Mouse (Mus musculus) neural tube, embryonic 12.5 days (tissue): ENCODE measurements around the gene Cdh18. TPM values are rescaled to one million over a fixed set of nuclear protein-coding genes. Genes with fewer than 3 reads are reported as not detected.
A peak's percentile ranks its signal among the peaks of the same experiment; 100 is the strongest.

Source experiments
- ATAC-seq: fragments of 200-750 bp; cut with Nextera tagmentation; 2 replicates; pipeline ENCODE4 v1.8.0; 2017; ENCODE audit warnings: low read depth, mild to moderate bottlenecking, moderate TSS enrichment, moderate library complexity; ENCODE audit not compliant: low FRiP score
- H3K27ac ChIP-seq: fragments of 300-500 bp; sonication (generic); 2 replicates; pipeline ENCODE4 v1.5.1; 2016
- H3K27me3 ChIP-seq: fragments of 300-500 bp; sonication (generic); replicated peaks from 2 replicates; pipeline ENCODE4 v1.6.1; 2016; ENCODE audit warnings: mild to moderate bottlenecking
- H3K36me3 ChIP-seq: fragments of 300-500 bp; sonication (generic); 2 replicates; pipeline ENCODE4 v1.6.1; 2016; ENCODE audit warnings: mild to moderate bottlenecking
- H3K4me1 ChIP-seq: fragments of 300-500 bp; sonication (generic); 2 replicates; pipeline ENCODE4 v1.6.1; 2016
- H3K4me2 ChIP-seq: fragments of 300-500 bp; sonication (generic); replicated peaks from 2 replicates; pipeline ENCODE4 v1.6.1; 2016; ENCODE audit warnings: mild to moderate bottlenecking
- H3K4me3 ChIP-seq: fragments of 300-500 bp; sonication (generic); 2 replicates; pipeline ENCODE4 v1.5.1; 2016
- H3K9ac ChIP-seq: fragments of 300-500 bp; sonication (generic); 2 replicates; pipeline ENCODE4 v1.6.1; 2016; ENCODE audit warnings: mild to moderate bottlenecking
- H3K9me3 ChIP-seq: fragments of 300-500 bp; sonication (generic); 2 replicates; pipeline ENCODE4 v1.6.1; 2016; ENCODE audit warnings: mild to moderate bottlenecking
- WGBS: fragments of 180-500 bp; shearing (Covaris S2); methylation state at CpG from one replicate; pipeline ENCODE4 v1.1.7; 2016; 5-methylcytosine and 5-hydroxymethylcytosine counted together
- polyA plus RNA-seq: library from polyadenylated mRNA; unstranded; fragments of >200 nt; fragmentation: Nextera tagmentation; extraction: Ambion mirVana; gene quantifications from 2 replicates; pipeline ENCODE4 v1.2.1, GENCODE M21; 2016

Gene Cdh18
- polyA plus RNA-seq, 1 experiment from 2014 or later, result 2.3 TPM

- no peak overlapping the region for H3K4me2 ChIP-seq
- ATAC-seq, result no peak
- H3K9me3 ChIP-seq, result no peaks in the 10 kb centered on the region
- H3K36me3 ChIP-seq, result no peaks in the 10 kb centered on the region
- whole genome bisulfite sequencing, result 84% methylated on average over 3 of the region's 3 CpGs
- no peak overlapping the region for H3K27ac ChIP-seq
- H3K27me3 ChIP-seq, result no peaks in the 10 kb centered on the region
- H3K4me1 ChIP-seq, result no peaks in the 10 kb centered on the region
- no peak overlapping the region for H3K4me3 ChIP-seq
- no peak overlapping the region for H3K9ac ChIP-seq
Observed at GRCm38 (mm10) chr15:23420010-23420409, 871.2 kb downstream of the Cdh18 start.

DNA sequence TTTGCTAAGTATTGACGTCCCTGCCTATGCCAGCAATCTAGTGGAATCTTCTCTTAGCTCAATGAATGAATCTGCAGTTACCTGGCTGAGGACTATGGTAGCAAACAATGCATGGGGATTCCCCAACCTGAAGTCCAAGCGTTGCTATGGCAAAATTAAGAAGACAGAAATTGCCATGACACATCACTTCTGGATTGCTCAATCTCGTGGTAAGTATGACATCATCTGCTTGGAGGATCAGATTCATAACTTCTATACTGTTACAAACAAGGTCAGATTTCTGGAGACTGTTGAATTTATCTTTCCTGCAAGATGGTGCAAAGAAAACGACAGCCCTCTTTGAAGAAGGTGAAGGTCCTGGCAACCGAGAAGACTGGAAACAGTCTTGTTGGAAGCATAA is 881.2 kb downstream of the Cdh18 start:
- Histone ChIP-seq H3K9me3 (no peaks in the 10 kb centered on the region), H3K27me3 (no peaks in the 10 kb centered on the region), H3K9ac (no peak overlapping the region), H3K4me2 (no peak overlapping the region), H3K27ac (no peak overlapping the region), H3K36me3 (no peaks in the 10 kb centered on the region), H3K4me3 (no peak overlapping the region), H3K4me1 (no peaks in the 10 kb centered on the region)
- WGBS, result 85% methylated on average over 5 of the region's 5 CpGs
- no peak for ATAC-seq

GRCm38 (mm10) chr15:23448542-23448941 is 899.7 kb downstream of the Cdh18 start:
- Histone ChIP-seq H3K4me3 (no peak overlapping the region), H3K4me1 (no peaks in the 10 kb centered on the region), H3K36me3 (no peaks in the 10 kb centered on the region), H3K9me3 (no peaks in the 10 kb centered on the region), H3K27me3 (no peaks in the 10 kb centered on the region), H3K4me2 (no peak overlapping the region), H3K9ac (no peak overlapping the region), H3K27ac (no peak overlapping the region)
- WGBS, result 70% methylated on average over 1 of the region's 1 CpGs
- no peak for ATAC-seq

DNA sequence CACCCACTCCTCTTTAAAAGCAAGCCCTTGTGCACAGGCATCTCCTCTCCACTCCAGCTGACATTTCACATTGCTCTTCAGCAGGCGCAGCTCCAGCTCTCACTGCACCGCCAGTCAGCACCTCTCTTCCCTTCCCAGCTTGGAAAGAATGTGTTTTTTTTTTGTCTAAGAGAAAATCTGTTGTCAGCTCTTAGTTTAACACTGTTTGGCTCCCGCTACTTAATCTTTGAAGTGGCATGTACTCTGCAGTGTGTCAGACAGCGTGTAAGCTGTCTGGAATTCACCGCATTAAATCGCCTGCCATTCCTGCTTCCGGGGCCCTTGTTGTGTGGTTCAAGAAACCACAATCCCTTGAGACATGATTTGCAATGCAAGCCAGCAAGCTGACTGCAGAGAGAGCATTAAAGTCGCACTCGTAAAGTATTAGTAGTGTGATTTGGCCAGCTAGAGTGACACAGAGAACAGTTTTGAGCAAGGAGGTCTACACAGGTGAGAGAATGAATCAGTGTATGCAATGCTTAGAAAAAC is 903.3 kb downstream of the Cdh18 start:
- Histone ChIP-seq H3K4me1 (no peaks in the 10 kb centered on the region), H3K36me3 (no peaks in the 10 kb centered on the region), H3K4me3 (no peak overlapping the region), H3K27me3 (no peaks in the 10 kb centered on the region), H3K9ac (no peak overlapping the region), H3K4me2 (peak overlapping the region; percentile 21), H3K27ac (no peak overlapping the region), H3K9me3 (no peaks in the 10 kb centered on the region)
- WGBS, result 55% methylated on average over 9 of the region's 9 CpGs
- ATAC-seq, result no peak

- no peaks in the 10 kb centered on the region for H3K27me3 ChIP-seq
- no peaks in the 10 kb centered on the region for H3K9me3 ChIP-seq
- no peak for ATAC-seq
- H3K9ac ChIP-seq, result no peak overlapping the region
- no peak overlapping the region for H3K4me2 ChIP-seq
- no peak overlapping the region for H3K4me3 ChIP-seq
- no peak overlapping the region for H3K27ac ChIP-seq
- WGBS, result 93% methylated on average over 6 of the region's 6 CpGs
- H3K36me3 ChIP-seq, result no peaks in the 10 kb centered on the region
- H3K4me1 ChIP-seq, result no peaks in the 10 kb centered on the region
Observed at GRCm38 (mm10) chr15:23453331-23453730, 904.5 kb downstream of the Cdh18 start.

GRCm38 (mm10) chr15:23455344-23455743 is 906.5 kb downstream of the Cdh18 start:
- H3K36me3 ChIP-seq, result no peaks in the 10 kb centered on the region
- WGBS, result 77% methylated on average over 7 of the region's 7 CpGs
- H3K4me2 ChIP-seq, result no peak overlapping the region
- no peak overlapping the region for H3K27ac ChIP-seq
- H3K9ac ChIP-seq, result no peak overlapping the region
- no peak for ATAC-seq
- no peaks in the 10 kb centered on the region for H3K4me1 ChIP-seq
- H3K4me3 ChIP-seq, result no peak overlapping the region
- H3K9me3 ChIP-seq, result no peaks in the 10 kb centered on the region
- no peaks in the 10 kb centered on the region for H3K27me3 ChIP-seq

DNA sequence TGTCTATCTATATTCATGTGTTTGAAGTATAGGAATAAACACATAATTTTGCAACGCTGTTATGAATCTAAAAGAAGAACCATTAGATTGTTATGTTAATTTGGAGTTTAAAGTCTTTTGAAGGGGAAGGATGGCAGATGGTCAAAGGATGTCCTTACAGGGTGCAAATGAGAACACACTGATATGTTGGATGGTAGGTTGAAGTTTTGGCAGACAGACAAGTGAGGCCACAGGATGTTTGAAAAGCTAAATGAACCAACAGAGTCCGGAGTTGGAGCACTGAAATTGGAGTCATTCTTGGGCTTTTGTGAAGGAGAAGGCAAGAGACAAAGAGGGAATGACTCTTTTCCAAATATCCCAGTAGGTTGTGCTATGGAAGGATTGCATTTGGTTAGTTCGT is 908.6 kb downstream of the Cdh18 start:
- Histone ChIP-seq H3K4me2 (no peak overlapping the region), H3K27ac (no peak overlapping the region), H3K9ac (no peak overlapping the region), H3K36me3 (no peaks in the 10 kb centered on the region), H3K27me3 (no peaks in the 10 kb centered on the region), H3K4me3 (no peak overlapping the region), H3K9me3 (no peaks in the 10 kb centered on the region), H3K4me1 (no peaks in the 10 kb centered on the region)
- whole genome bisulfite sequencing, result 79% methylated on average over 3 of the region's 3 CpGs
- no peak for ATAC-seq

DNA sequence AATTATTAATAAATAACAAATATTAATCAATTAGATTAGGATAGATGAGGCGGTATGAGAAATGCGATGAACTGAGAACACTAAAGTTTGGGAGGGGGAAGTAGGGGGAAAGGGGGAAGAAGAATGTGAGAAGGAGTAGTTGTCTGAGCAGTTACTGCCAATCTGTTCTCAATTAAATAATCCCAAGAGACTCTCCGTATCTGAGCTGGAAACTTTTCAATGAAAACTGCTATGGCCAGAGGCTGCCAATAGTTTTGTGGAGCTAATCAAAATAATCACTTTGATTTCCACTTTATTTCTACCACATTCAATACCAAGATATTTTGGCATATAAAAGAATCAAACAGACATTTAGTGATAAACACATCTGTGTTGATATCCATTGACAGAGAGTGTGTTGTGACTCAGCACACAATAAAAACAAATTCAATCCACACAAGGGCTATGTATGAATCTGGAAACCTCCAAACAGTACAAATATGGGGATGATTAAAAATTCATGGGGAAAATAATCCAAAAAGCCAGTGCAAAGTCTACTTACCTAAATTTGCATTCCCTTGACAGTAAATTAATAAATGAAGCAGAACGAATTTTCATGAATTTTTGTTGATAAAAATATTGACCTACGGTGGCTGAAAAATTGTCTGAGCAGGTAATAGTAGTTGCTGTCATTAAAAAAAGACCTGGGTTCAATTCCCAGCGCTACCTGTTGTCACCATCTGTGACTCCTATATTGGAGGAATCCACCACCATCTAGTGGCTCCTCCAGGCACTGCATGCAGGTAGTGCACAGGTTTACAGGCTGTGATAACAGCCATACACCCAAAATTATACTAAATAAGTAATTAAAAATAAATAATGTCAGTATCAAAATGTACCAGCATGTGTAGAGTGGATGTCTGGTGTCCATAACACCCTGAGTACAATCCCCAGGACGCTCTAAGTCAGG is 922.0 kb downstream of the Cdh18 start:
- H3K9me3 ChIP-seq, result no peaks in the 10 kb centered on the region
- H3K4me3 ChIP-seq, result no peak overlapping the region
- no peak overlapping the region for H3K4me2 ChIP-seq
- H3K9ac ChIP-seq, result no peak overlapping the region
- no peaks in the 10 kb centered on the region for H3K4me1 ChIP-seq
- H3K36me3 ChIP-seq, result no peaks in the 10 kb centered on the region
- 83% methylated on average over 7 of the region's 7 CpGs for WGBS
- H3K27ac ChIP-seq, result no peak overlapping the region
- no peaks in the 10 kb centered on the region for H3K27me3 ChIP-seq
- no peak for ATAC-seq

DNA sequence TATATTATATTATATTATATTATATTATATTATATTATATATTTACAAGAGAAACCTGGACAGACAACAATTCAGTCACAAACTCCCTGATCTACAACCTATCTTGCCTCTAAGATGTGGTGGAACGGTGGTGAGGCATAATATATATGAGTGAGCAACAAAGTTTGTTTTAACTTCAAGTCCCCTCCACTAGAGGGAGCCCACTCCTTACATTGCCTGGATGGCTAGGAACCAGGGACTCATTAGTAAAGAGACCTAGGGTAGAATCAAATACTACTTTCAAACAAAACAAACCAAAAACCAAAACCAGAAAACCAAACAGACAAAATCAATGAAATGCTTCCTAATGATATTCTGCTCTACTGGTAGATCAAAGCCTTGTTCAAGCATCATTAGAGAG is 937.5 kb downstream of the Cdh18 start:
- Histone ChIP-seq H3K9ac (no peak overlapping the region), H3K27ac (no peak overlapping the region), H3K9me3 (no peaks in the 10 kb centered on the region), H3K36me3 (no peaks in the 10 kb centered on the region), H3K27me3 (no peaks in the 10 kb centered on the region), H3K4me3 (no peak overlapping the region), H3K4me2 (no peak overlapping the region), H3K4me1 (no peaks in the 10 kb centered on the region)
- no peak for ATAC-seq
- 39% methylated on average over 1 of the region's 1 CpGs for WGBS

DNA sequence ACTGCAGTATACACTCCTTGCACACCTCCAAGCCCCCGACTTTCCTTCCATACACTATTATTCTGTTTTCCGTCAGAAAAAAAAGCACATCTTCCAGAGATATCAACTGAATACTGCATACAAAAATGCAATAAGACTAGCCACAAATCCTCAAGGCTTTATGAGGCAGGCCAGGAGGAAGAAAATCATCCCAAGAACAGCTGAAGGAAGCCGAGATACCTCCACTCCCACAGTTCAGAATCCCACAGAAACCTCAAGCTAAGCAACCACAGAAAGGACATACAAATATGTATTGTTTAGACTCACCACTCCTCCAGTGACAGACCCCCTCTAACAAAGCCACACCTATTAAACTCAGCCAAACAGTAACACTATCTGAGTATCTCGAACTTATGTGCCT is 957.7 kb downstream of the Cdh18 start:
- Histone ChIP-seq H3K4me1 (no peaks in the 10 kb centered on the region), H3K4me3 (no peak overlapping the region), H3K9me3 (no peaks in the 10 kb centered on the region), H3K27me3 (no peaks in the 10 kb centered on the region), H3K4me2 (no peak overlapping the region), H3K27ac (no peak overlapping the region), H3K9ac (no peak overlapping the region), H3K36me3 (no peaks in the 10 kb centered on the region)
- no peak for ATAC-seq
- WGBS, result 85% methylated on average over 4 of the region's 4 CpGs

GRCm38 (mm10) chr15:23509694-23510093 is 960.9 kb downstream of the Cdh18 start:
- no peak overlapping the region for H3K4me3 ChIP-seq
- WGBS, result 57% methylated on average over 2 of the region's 2 CpGs
- H3K4me1 ChIP-seq, result no peaks in the 10 kb centered on the region
- no peak for ATAC-seq
- H3K36me3 ChIP-seq, result no peaks in the 10 kb centered on the region
- H3K4me2 ChIP-seq, result no peak overlapping the region
- H3K27me3 ChIP-seq, result no peaks in the 10 kb centered on the region
- H3K27ac ChIP-seq, result no peak overlapping the region
- no peaks in the 10 kb centered on the region for H3K9me3 ChIP-seq
- H3K9ac ChIP-seq, result no peak overlapping the region

DNA sequence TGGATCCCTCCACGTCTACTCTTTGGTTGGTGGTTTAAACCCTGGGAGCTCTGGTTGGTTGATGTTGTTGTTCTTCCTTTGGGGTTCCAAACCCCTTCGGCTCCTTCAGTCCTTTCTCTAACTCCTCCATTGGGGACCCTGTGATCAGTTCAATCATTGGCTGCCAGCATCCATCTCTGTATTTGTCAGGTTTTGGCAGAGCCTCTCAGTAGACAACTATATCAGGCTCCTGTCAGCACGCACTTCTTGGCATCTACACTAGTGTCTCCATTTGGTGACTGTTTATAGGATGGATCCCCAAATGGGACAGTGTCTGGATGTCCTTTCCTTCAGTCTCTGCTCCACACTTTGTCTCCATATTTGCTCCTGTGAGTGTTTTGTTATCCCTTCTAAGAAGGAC is 967.0 kb downstream of the Cdh18 start:
- Histone ChIP-seq H3K9ac (no peak overlapping the region), H3K36me3 (no peaks in the 10 kb centered on the region), H3K27ac (no peak overlapping the region), H3K27me3 (no peaks in the 10 kb centered on the region), H3K4me3 (no peak overlapping the region), H3K9me3 (no peaks in the 10 kb centered on the region), H3K4me1 (no peaks in the 10 kb centered on the region), H3K4me2 (no peak overlapping the region)
- WGBS, result 90% methylated on average over 3 of the region's 3 CpGs
- ATAC-seq, result no peak

GRCm38 (mm10) chr15:23518079-23518478 is 969.3 kb downstream of the Cdh18 start:
- Histone ChIP-seq H3K9me3 (0 out of 2 replicates have a peak, but pooled peaks cover 4% of the 10 kb centered on the region), H3K4me2 (no peak overlapping the region), H3K27ac (no peak overlapping the region), H3K4me3 (no peak overlapping the region), H3K4me1 (no peaks in the 10 kb centered on the region), H3K27me3 (no peaks in the 10 kb centered on the region), H3K36me3 (no peaks in the 10 kb centered on the region), H3K9ac (no peak overlapping the region)
- WGBS, result 71% methylated on average over 2 of the region's 2 CpGs
- ATAC-seq, result no peak
